Mouse (Mus musculus) testis, adult 10 weeks (tissue): ENCODE measurements around the gene Serpinh1. TPM values are rescaled to one million over a fixed set of nuclear protein-coding genes. Genes with fewer than 3 reads are reported as not detected.

Experiments used
- polyA plus RNA-seq: library from polyadenylated mRNA; stranded (reverse); fragments of 350-450 nt; fragmentation: Illumina TruSeq; extraction: RNeasy Lipid Tissue Mini Kit (QIAGEN cat#74804); gene quantifications from one replicate; pipeline ENCODE4 v1.2.3, GENCODE M21; 2014; ENCODE audit warnings: low read depth, low replicate concordance

The Serpinh1 gene
- 3.1 TPM for polyA plus RNA-seq

DNA sequence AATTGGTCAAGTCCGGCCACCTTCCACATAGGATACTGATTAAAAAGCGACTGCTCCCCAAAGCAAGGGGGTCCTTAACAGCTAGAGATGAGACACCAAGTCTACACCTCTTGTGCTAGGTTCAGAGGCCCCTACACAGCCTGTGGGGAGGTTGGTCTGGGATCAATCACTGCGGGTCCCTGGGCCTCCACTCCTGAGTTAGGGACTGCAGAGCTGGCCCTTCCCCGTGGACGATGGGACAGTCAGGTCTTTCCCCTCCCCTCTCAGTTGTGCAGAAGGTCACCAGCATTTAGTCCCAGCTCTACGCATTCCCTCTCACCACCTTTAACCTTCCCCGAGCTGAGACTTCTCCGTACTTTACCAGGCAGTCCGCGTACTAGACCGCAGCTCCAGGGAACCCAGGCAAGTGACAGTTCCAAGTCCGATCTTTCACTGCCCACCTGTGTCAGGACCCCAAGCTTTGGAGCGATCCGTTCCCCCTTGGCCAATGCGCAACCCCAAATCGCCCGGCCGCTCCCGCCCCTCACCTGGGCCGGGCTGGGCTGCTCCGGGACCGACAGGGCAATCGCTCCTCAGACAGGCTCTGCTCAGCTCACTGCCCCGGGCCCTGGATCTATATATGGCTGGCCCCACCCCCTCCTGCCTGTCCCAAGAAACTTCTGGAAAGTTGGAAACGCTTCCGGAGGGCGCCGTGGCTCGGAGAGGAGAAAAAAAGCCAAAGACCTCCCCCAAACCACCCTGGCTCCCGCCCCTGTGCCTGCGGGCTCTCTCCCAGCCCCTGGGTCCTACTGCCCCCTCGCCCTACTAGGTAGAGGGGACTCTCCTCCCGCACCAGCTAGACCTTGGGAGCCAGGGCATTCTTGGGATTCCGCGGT lies at the start of gene Serpinh1:
TSS of gene Serpinh1 (minus strand) at position 714 of the 875 bp plus-strand sequence.

DNA sequence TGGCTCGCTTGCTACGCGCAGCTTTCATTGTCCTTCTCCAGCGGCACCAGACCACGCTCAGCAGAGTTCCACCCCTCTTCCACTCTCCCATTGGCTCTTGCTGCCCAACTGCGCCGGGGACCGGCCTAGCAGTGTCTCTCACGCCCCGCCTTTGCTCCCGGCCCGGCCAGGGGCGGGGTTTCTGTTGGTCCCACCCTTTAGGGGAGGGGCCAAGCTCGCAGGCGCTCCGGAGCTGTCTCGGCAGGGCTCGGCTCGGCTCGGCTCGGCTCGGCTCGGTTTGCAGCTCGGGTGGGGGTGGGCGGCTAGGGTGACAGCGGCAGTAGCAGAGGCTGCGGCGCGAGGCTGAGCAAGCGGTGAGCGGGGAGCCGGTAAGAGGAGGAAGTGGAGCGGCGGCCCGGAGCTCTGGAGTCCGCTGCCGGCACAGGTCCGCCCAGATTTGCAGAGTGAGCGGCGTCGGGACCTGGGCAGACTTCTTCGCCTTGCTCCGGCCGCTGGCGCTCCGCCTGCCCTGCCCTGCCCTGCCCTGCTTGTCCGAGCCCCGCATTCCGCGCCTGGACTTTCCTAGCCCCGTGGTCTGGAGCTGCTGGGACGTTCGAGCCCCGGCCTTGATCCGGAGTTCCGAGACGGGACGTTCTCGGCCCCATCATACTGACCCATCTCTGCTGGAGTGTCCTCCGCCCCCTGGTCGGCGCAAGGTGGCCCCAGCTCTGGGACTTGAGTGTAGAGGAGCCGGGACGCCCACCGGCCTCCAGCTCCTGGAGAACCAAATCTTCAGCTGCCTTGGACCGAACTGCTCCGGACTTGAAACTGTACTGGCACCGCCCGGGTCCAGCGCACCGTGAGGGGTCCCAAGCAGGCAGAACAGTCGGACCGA lies 28.4 kb upstream of the Serpinh1 start, which contains the start of gene Gdpd5:
TSS of gene Gdpd5 (plus strand) at position 201 of the 874 bp plus-strand sequence.

Other genes starting within 250 kb of the Serpinh1 start
- gene Uvrag, start 212.1 kb downstream of the Serpinh1 start, polyA plus RNA-seq: 7.2 TPM
- 27.8 TPM for gene Dgat2, start 170.5 kb downstream of the Serpinh1 start, polyA plus RNA-seq
- gene Mogat2, start 114.6 kb downstream of the Serpinh1 start, polyA plus RNA-seq: not detected
- 0.91 TPM for gene Map6, start 85.8 kb downstream of the Serpinh1 start, polyA plus RNA-seq
- not detected for gene Gdpd5, start 28.2 kb upstream of the Serpinh1 start, polyA plus RNA-seq
- 2.1 TPM for gene Klhl35, start 112.8 kb upstream of the Serpinh1 start, polyA plus RNA-seq
- 136 TPM for gene Rps3, start 130.5 kb upstream of the Serpinh1 start, polyA plus RNA-seq
- gene Arrb1, start 182.2 kb upstream of the Serpinh1 start, polyA plus RNA-seq: 3.6 TPM